Mouse (Mus musculus) spleen, postnatal 14 days (tissue): ENCODE measurements around the gene Gm21969.

Experiments used
- DNase-seq, 2 experiments: peaks; one replicate each; pipeline ENCODE4 v3.0.0; 2021 to 2022; ENCODE audit warnings: low spot score in 2 of 2

Gene Gm21969

GRCm38 (mm10) chr4:139617001-139617364 lies 14.0 kb downstream of the Gm21969 start:
- no peak for DNase-seq

GRCm38 (mm10) chr4:139619765-139620164 lies 16.8 kb downstream of the Gm21969 start:
- no peak for DNase-seq

DNA sequence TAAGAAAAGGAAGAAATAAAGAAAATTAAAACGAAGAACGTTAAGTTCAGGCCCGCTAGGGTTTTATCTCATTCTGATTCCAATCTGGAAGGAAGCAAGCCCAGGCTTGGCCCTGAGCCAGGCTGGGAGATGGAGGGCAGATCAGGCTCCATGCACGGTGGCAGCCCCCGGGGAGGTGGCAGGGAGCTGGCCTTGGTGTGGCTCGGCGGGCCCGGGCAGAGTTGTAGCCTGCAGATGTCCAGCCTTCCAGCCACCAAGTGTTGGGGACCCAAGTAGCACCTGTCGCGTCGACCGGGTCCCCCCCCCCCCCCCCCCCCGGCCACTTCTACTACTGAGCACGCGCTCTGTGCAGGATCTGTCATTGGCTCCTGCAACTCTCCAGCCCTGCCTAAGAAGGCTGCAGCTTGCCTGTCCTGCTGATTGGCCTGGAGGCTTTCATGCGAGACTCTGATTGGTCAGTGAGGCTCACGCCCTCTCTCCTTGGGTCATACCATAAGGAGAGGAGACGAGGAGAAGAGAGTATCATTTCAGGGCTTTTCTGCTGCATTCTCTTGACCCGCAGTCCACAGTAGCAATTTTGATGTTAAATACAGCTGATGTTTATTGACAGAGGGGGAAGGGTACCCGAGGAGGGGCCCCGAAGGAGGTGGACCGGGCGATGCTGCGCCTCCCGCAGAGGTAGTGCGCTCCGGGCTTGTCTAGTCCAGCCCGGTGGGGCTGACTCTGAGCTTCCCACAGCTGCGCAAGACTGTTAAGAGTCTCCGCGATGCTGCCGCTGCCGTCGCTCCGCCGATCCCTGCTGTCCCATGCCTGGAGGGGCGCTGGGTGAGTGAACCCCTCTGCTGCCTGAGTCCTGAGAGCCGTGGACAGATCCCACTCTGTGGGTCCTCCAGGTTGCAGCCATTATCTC lies 19.6 kb downstream of the Gm21969 start, which contains the start of gene Aldh4a1:
Gene Aldh4a1, plus strand, starts transcription at position 494 of the 910 bp plus-strand sequence.
- peak; percentile 62 to 70 for DNase-seq

DNA sequence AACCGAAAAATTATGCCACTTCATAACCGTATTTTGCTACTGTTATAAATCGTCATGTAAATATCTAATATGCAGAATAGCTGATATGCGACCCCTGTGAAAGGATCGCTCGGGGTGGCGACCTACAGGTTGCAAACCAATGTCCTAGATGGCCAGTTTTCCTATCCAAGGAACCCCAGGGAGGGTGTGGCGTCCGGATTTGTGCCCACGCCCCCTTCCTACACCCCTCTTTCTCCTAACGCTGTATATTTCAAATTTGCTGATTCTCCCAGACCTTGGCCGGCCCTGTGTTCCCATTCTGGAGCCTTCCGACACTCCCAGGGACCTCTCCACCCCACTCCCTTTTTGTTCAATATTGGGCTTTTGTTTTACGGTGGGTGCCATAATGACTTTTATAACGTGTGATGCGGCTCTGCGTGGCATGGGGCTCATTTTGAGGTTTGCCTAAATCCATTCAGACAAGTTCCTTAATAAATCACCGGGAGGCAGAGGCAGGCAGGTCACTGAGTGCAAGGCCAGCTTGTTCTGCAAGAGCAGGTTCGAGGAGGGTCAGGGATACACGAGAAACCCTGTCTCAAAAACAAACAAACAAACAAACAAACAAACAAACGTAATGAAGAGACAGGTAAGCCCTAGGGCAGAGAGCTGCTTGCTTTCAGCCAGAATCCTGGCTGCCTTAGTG lies 20.6 kb downstream of the Gm21969 start:
- no peak for DNase-seq

- DNase-seq: no peak
Measured at GRCm38 (mm10) chr4:139624116-139624489, 21.1 kb downstream of the Gm21969 start.

DNA sequence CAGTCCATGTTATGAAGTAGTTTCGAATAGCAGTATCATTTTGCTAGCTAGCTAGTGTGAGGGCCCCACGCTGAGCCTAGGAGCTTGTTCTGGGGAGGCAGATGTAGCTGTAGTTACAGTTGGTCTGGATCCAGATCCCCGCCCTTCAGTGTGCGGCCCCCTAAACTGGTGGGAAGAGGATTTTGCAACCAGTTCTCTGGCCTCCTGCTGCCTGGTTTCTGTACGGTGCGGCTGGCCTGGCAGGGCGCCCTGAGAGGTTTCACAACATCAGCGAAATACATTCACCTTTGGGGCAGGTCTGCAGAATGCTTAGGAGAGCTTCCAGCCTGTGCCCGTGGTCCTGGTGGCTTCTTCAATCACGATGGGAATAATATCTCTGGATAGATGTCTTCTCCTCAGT lies 21.7 kb downstream of the Gm21969 start:
- DNase-seq: no peak

- no peak for DNase-seq
Measured at GRCm38 (mm10) chr4:139627361-139627760, 24.4 kb downstream of the Gm21969 start.

- DNase-seq: no peak
Measured at GRCm38 (mm10) chr4:139630171-139630570, 27.2 kb downstream of the Gm21969 start.

DNA sequence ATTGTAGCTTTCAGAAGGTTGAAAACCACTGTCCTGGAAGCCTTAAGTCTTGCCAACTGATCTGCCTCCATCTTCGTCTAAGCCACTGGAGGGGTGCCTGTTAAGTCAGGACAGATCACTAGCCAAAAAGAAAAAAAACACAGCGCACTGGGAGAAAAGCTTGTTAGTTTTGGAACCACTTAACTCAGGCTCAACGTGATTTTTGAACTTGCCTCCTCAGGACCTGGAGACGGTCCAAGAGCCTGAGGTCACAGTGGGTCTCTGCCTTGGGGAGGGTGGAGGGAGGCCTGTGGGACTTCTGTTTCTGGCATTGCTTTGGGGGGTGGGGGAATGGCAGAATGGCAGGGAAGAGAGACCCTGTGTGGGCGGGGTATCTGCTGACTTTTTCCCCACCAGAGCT lies 28.2 kb downstream of the Gm21969 start:
- no peak for DNase-seq

- DNase-seq: no peak
Measured at GRCm38 (mm10) chr4:139631569-139632253, 28.7 kb downstream of the Gm21969 start.

DNA sequence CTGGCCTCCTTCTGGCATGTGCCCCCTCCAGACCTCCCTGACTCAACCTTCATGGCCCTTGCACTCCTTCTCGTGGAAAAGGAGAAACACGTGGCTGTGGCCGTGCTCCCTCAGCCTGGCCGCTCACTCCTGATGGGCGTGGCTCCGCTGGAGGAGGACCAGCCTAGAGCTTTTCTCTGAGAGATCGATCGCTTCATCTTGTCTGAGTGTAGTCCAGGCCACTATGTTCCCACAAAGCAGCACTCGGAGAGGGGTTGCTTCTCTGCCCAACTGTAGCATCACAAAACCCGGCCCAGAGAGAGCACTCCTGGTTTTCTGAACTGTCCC lies 29.2 kb downstream of the Gm21969 start:
- DNase-seq: no peak

- peak in 1 of 2 experiments; percentile 59 for DNase-seq
Measured at GRCm38 (mm10) chr4:139636373-139636772, 33.4 kb downstream of the Gm21969 start.

GRCm38 (mm10) chr4:139637847-139638246 lies 34.9 kb downstream of the Gm21969 start:
- DNase-seq: no peak

- no peak for DNase-seq
Measured at GRCm38 (mm10) chr4:139638356-139638755, 35.4 kb downstream of the Gm21969 start.

DNA sequence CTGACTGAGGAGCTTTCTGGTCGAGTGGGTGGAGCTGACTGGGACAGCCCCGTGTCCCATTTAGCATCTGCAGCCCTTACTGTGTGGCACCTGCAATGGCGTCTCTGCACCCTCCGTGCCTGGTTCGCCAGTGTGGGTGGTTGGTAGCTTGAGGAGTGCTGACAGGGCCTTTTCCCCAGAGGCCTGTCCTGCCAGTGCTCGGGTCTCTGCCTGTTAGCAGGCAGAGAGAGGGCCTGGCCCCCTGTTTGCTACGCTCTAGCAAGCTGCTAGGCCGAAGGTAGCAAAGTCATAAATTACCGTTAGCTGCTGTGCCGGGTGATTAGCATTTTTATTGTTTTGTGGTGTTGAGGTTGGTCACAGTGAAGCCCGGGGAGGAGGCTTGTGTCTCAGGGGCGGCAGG lies 36.8 kb downstream of the Gm21969 start:
- no peak for DNase-seq

DNA sequence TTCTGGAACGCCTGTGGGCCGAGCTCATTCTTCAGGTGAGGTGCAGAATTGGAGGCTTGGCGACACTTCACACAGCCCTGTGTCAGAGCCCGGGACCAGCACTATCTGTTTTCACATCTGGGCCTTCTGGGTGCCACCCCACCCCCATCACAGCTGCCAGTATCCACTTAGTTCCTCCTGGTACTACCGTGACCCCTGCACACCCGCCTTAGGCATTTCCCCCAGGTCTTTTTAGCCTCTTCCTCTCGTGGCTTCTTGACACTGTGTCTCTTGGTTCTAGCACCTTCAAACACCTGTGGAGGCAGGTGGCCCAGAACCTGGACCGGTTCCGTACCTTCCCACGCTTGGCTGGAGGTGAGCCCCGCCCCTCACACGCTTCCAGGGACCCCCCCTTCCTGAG lies 37.3 kb downstream of the Gm21969 start:
- no peak for DNase-seq

DNA sequence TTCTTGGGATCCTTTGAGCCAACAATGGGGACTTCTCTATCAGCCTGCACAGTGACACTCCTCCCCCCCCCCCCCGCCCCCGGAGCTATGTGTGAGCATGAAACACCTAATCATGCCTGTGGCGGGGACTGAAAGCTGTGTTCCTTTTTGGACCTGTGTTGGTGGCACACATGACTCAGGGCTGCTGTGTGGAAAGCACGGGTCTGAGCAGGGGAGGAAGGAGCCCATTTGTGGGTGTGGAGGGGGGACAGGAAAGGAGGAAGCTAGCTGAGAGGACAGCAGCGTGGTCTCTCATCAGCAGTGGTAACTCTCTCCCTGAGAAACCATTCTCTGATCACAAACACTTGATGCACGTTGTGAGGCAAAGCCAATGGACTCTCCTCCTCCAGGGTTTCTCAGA lies 37.8 kb downstream of the Gm21969 start:
- no peak for DNase-seq

- DNase-seq: no peak
Measured at GRCm38 (mm10) chr4:139641829-139642425, 38.9 kb downstream of the Gm21969 start.

DNA sequence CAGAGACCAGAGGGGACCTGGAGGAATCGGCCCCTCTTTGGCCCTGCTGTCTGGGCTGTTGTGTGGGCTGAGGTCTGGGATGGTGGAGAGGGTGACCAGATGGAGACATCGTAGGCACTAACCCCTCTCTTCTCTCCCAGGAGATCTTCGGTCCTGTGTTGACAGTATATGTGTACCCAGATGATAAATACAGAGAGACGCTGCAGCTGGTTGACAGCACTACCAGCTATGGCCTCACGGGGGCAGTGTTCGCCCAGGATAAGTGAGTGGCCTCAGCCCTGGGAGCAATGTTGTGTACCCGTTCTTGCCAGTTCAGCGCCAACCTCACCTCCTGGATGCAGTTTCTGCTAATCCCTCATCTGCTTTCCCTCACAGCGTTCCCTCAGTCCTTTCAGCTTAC lies 41.0 kb downstream of the Gm21969 start:
- peak; percentile 44 to 65 for DNase-seq

DNA sequence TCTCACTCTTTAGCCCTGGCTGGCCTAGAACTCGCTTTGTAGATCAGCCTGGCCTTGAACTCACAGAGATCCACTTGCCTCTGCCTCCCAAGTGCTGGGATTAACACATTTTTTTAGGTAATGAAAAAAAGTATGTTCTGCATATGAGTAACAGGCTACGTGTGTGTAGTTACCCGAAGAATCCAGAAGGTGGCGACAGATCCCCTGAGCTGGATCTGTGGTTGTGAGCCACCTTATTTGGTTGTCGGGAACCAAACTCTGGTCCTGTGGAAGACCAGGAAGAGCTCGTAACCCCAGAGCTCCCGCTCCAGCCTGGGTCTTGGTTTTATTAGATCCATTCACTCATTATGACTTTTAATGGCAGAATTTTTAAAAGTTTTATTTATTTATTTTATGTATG lies 43.9 kb downstream of the Gm21969 start:
- DNase-seq: no peak

- DNase-seq: no peak
Measured at GRCm38 (mm10) chr4:139650086-139650743, 47.2 kb downstream of the Gm21969 start.

GRCm38 (mm10) chr4:139650907-139651306 lies 47.9 kb downstream of the Gm21969 start:
- DNase-seq: no peak
